Mouse (Mus musculus): ENCODE data around the gene Asf1a. TPM values are rescaled to one million over a fixed set of nuclear protein-coding genes. Genes with fewer than 3 reads are reported as not detected.

Gene Asf1a
- 64.4 and 73.4 TPM in 2 replicates for polyA plus RNA-seq (2014; fragmentation: Nextera tagmentation; extraction: Ambion mirVana)

GRCm38 (mm10) chr10:53596677-53597120, at the start of gene Asf1a:
TSS of gene Asf1a (plus strand) at chr10:53596757.
- Histone ChIP-seq H3K9ac (ENCODE audit: low read length) (peak within 1 kb of the TSS; percentile 96), H3K9me3 (ENCODE audit: control insufficient read depth, low read length) (no peaks in the 10 kb centered on the region), H3K27me3 (ENCODE audit: control insufficient read depth, insufficient read depth, low read length) (no peaks in the 10 kb centered on the region), H3K4me2 (ENCODE audit: low read length) (peak within 1 kb of the TSS; percentile 68), H3K36me3 (ENCODE audit: control insufficient read depth, insufficient read depth, low read length) (peaks cover 12% of the 10 kb centered on the region; the same call in 1 of the 2 replicates), H3K4me3 (ENCODE audit: control insufficient read depth in 1 of 2, insufficient read depth in 1 of 2, low read depth in 1 of 2, low read length in 2 of 2) (peak within 1 kb of the TSS; percentile 93 to 99), H3K4me1 (ENCODE audit: control insufficient read depth in 2 of 2, insufficient read depth in 2 of 2, low read length in 2 of 2) (peaks cover 0 to 20% of the 10 kb centered on the region in 2 experiments; a peak in 2 of 4 replicates), H3K27ac (replicated peaks in 1 of 2; ENCODE audit: control insufficient read depth in 1 of 2, insufficient read depth in 1 of 2, low read depth in 2 of 2, low read length in 2 of 2) (peak within 1 kb of the TSS; percentile 99 to 100)
- under 1% methylated on average over 52 of the region's 52 CpGs for WGBS
- ATAC-seq (ENCODE audit: insufficient number of reproducible peaks, insufficient read depth, low FRiP score, low read depth) = peak; percentile 95

GRCm38 (mm10) chr10:53562001-53562400, 34.6 kb upstream of the Asf1a start:
- no peaks in the 10 kb centered on the region for H3K27me3 ChIP-seq (ENCODE audit: control insufficient read depth, insufficient read depth, low read length)
- WGBS = 87% methylated on average over 5 of the region's 5 CpGs
- ATAC-seq (ENCODE audit: insufficient number of reproducible peaks, insufficient read depth, low FRiP score, low read depth) = no peak

GRCm38 (mm10) chr10:53565538-53565937, 31.0 kb upstream of the Asf1a start:
- no peak overlapping the region for H3K27ac ChIP-seq (replicated peaks in 1 of 2; ENCODE audit: control insufficient read depth in 1 of 2, insufficient read depth in 1 of 2, low read depth in 2 of 2, low read length in 2 of 2)
- no peak for ATAC-seq (ENCODE audit: insufficient number of reproducible peaks, insufficient read depth, low FRiP score, low read depth)

More at GRCm38 (mm10) chr10:53562001-53562400, 34.6 kb upstream of the Asf1a start:
- H3K4me3 ChIP-seq (ENCODE audit: control insufficient read depth in 1 of 2, insufficient read depth in 1 of 2, low read depth in 1 of 2, low read length in 2 of 2) = no peak overlapping the region
- H3K9ac ChIP-seq (ENCODE audit: low read length) = no peak overlapping the region
- no peak overlapping the region for H3K4me2 ChIP-seq (ENCODE audit: low read length)
- H3K9me3 ChIP-seq (ENCODE audit: control insufficient read depth, low read length) = no peaks in the 10 kb centered on the region
- no peak overlapping the region for H3K27ac ChIP-seq (replicated peaks in 1 of 2; ENCODE audit: control insufficient read depth in 1 of 2, insufficient read depth in 1 of 2, low read depth in 2 of 2, low read length in 2 of 2)
- peaks cover 0 to 5% of the 10 kb centered on the region in 2 experiments; a peak in 2 of 4 replicates for H3K4me1 ChIP-seq (ENCODE audit: control insufficient read depth in 2 of 2, insufficient read depth in 2 of 2, low read length in 2 of 2)
- peaks cover 12% of the 10 kb centered on the region; the same call in 1 of the 2 replicates for H3K36me3 ChIP-seq (ENCODE audit: control insufficient read depth, insufficient read depth, low read length)

GRCm38 (mm10) chr10:53568531-53568930, 28.0 kb upstream of the Asf1a start:
- no peak for ATAC-seq (ENCODE audit: insufficient number of reproducible peaks, insufficient read depth, low FRiP score, low read depth)
- H3K27me3 ChIP-seq (ENCODE audit: control insufficient read depth, insufficient read depth, low read length) = no peaks in the 10 kb centered on the region
- no peaks in the 10 kb centered on the region; a peak in 1 of 4 replicates for H3K4me1 ChIP-seq (ENCODE audit: control insufficient read depth in 2 of 2, insufficient read depth in 2 of 2, low read length in 2 of 2)
- peak overlapping the region in 1 of 2 experiments; percentile 27; a peak in 1 of 4 replicates for H3K27ac ChIP-seq (replicated peaks in 1 of 2; ENCODE audit: control insufficient read depth in 1 of 2, insufficient read depth in 1 of 2, low read depth in 2 of 2, low read length in 2 of 2)
- H3K36me3 ChIP-seq (ENCODE audit: control insufficient read depth, insufficient read depth, low read length) = peaks cover 3% of the 10 kb centered on the region; the same call in 1 of the 2 replicates
- H3K9ac ChIP-seq (ENCODE audit: low read length) = no peak overlapping the region
- H3K4me3 ChIP-seq (ENCODE audit: control insufficient read depth in 1 of 2, insufficient read depth in 1 of 2, low read depth in 1 of 2, low read length in 2 of 2) = no peak overlapping the region
- H3K9me3 ChIP-seq (ENCODE audit: control insufficient read depth, low read length) = no peaks in the 10 kb centered on the region
- H3K4me2 ChIP-seq (ENCODE audit: low read length) = no peak overlapping the region

More at GRCm38 (mm10) chr10:53565538-53565937, 31.0 kb upstream of the Asf1a start:
- H3K4me1 ChIP-seq (ENCODE audit: control insufficient read depth in 2 of 2, insufficient read depth in 2 of 2, low read length in 2 of 2) = no peaks in the 10 kb centered on the region; a peak in 1 of 4 replicates
- WGBS = 97% methylated on average over 2 of the region's 2 CpGs
- no peaks in the 10 kb centered on the region for H3K27me3 ChIP-seq (ENCODE audit: control insufficient read depth, insufficient read depth, low read length)
- H3K4me3 ChIP-seq (ENCODE audit: control insufficient read depth in 1 of 2, insufficient read depth in 1 of 2, low read depth in 1 of 2, low read length in 2 of 2) = no peak overlapping the region
- peaks cover 10% of the 10 kb centered on the region; the same call in 1 of the 2 replicates for H3K36me3 ChIP-seq (ENCODE audit: control insufficient read depth, insufficient read depth, low read length)
- H3K9ac ChIP-seq (ENCODE audit: low read length) = no peak overlapping the region
- no peak overlapping the region for H3K4me2 ChIP-seq (ENCODE audit: low read length)
- no peaks in the 10 kb centered on the region for H3K9me3 ChIP-seq (ENCODE audit: control insufficient read depth, low read length)

GRCm38 (mm10) chr10:53580137-53580536, 16.4 kb upstream of the Asf1a start:
- peak; percentile 45; the same call in 1 of the 2 replicates for ATAC-seq (ENCODE audit: insufficient number of reproducible peaks, insufficient read depth, low FRiP score, low read depth)
- Histone ChIP-seq H3K4me2 (ENCODE audit: low read length) (peak overlapping the region; percentile 92), H3K4me3 (ENCODE audit: control insufficient read depth in 1 of 2, insufficient read depth in 1 of 2, low read depth in 1 of 2, low read length in 2 of 2) (peak overlapping the region; percentile 49 to 74), H3K36me3 (ENCODE audit: control insufficient read depth, insufficient read depth, low read length) (no peaks in the 10 kb centered on the region), H3K4me1 (ENCODE audit: control insufficient read depth in 2 of 2, insufficient read depth in 2 of 2, low read length in 2 of 2) (peaks cover 5 to 7% of the 10 kb centered on the region in 2 experiments), H3K9ac (ENCODE audit: low read length) (peak overlapping the region; percentile 65), H3K9me3 (ENCODE audit: control insufficient read depth, low read length) (no peaks in the 10 kb centered on the region), H3K27ac (replicated peaks in 1 of 2; ENCODE audit: control insufficient read depth in 1 of 2, insufficient read depth in 1 of 2, low read depth in 2 of 2, low read length in 2 of 2) (0 out of 4 replicates have a peak overlapping the region, but pooled peaks of 1 of the 2 experiments have one; percentile 10), H3K27me3 (ENCODE audit: control insufficient read depth, insufficient read depth, low read length) (no peaks in the 10 kb centered on the region)
- WGBS = 17% methylated on average over 7 of the region's 7 CpGs

- Histone ChIP-seq H3K9ac (ENCODE audit: low read length) (peak overlapping the region; percentile 65), H3K36me3 (ENCODE audit: control insufficient read depth, insufficient read depth, low read length) (no peaks in the 10 kb centered on the region), H3K27ac (replicated peaks in 1 of 2; ENCODE audit: control insufficient read depth in 1 of 2, insufficient read depth in 1 of 2, low read depth in 2 of 2, low read length in 2 of 2) (peak overlapping the region; percentile 10 to 65; a peak in 3 of 4 replicates), H3K27me3 (ENCODE audit: control insufficient read depth, insufficient read depth, low read length) (no peaks in the 10 kb centered on the region), H3K4me1 (ENCODE audit: control insufficient read depth in 2 of 2, insufficient read depth in 2 of 2, low read length in 2 of 2) (peaks cover 5 to 7% of the 10 kb centered on the region in 2 experiments), H3K9me3 (ENCODE audit: control insufficient read depth, low read length) (no peaks in the 10 kb centered on the region), H3K4me3 (ENCODE audit: control insufficient read depth in 1 of 2, insufficient read depth in 1 of 2, low read depth in 1 of 2, low read length in 2 of 2) (peak overlapping the region; percentile 49 to 74), H3K4me2 (ENCODE audit: low read length) (peak overlapping the region; percentile 92)
- 1% methylated on average over 14 of the region's 14 CpGs for WGBS
- peak; percentile 82 for ATAC-seq (ENCODE audit: insufficient number of reproducible peaks, insufficient read depth, low FRiP score, low read depth)
Observed at GRCm38 (mm10) chr10:53580621-53581081, 15.9 kb upstream of the Asf1a start.

- Histone ChIP-seq H3K27me3 (ENCODE audit: control insufficient read depth, insufficient read depth, low read length) (no peaks in the 10 kb centered on the region), H3K4me3 (ENCODE audit: control insufficient read depth in 1 of 2, insufficient read depth in 1 of 2, low read depth in 1 of 2, low read length in 2 of 2) (peak overlapping the region; percentile 49 to 74), H3K4me2 (ENCODE audit: low read length) (peak overlapping the region; percentile 92), H3K9ac (ENCODE audit: low read length) (peak overlapping the region; percentile 65), H3K9me3 (ENCODE audit: control insufficient read depth, low read length) (no peaks in the 10 kb centered on the region), H3K27ac (replicated peaks in 1 of 2; ENCODE audit: control insufficient read depth in 1 of 2, insufficient read depth in 1 of 2, low read depth in 2 of 2, low read length in 2 of 2) (no peak overlapping the region), H3K4me1 (ENCODE audit: control insufficient read depth in 2 of 2, insufficient read depth in 2 of 2, low read length in 2 of 2) (peaks cover 5 to 7% of the 10 kb centered on the region in 2 experiments), H3K36me3 (ENCODE audit: control insufficient read depth, insufficient read depth, low read length) (no peaks in the 10 kb centered on the region)
- 11% methylated on average over 10 of the region's 12 CpGs for WGBS
- ATAC-seq (ENCODE audit: insufficient number of reproducible peaks, insufficient read depth, low FRiP score, low read depth) = 0 out of 2 replicates have a peak, but pooled peaks have one; percentile 38
Observed at GRCm38 (mm10) chr10:53581087-53581486, 15.5 kb upstream of the Asf1a start.

All from heart, embryonic 14.5 days (tissue).